Mouse (Mus musculus): ENCODE results near the gene Gm10803. TPM values are rescaled to one million over a fixed set of nuclear protein-coding genes. Genes with fewer than 3 reads are reported as not detected.
A peak's percentile ranks its signal among the peaks of the same experiment; 100 is the strongest.
"Not testable (repeated sequence)": the region's sequence is repeated elsewhere in the genome, so short reads cannot be mapped to it uniquely, and the experiment has no call there.

Gene Gm10803
- total RNA-seq (2017), result not detected in 2 replicates

DNA sequence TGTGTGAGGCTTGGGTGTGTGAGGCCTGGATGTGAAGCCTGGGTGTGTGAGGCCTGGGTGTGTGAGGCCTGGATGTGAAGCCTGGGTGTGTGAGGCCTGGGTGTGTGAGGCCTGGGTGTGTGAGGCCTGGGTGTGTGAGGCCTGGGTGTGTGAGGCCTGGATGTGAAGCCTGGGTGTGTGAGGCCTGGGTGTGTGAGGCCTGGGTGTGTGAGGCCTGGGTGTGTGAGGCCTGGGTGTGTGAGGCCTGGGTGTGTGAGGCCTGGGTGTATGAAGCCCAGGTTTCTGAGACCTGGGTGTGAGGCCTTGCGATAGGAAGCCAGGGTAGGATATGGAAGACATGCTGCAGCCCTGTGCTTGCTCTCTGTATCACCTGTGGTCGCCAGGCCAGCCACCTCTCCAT is at the start of gene Gm10803:
Gm10803 (plus strand) TSS at position 301 of the 400 bp plus-strand sequence.
- not testable (repeated sequence) for ATAC-seq (replicated peaks; ENCODE audit: low read depth, poor library complexity, severe bottlenecking)

- ATAC-seq (replicated peaks; ENCODE audit: low read depth, poor library complexity, severe bottlenecking), result no peak
Observed at GRCm38 (mm10) chr2:93510839-93511238, 49.5 kb upstream of the Gm10803 start.

GRCm38 (mm10) chr2:93512130-93512529 is 48.2 kb upstream of the Gm10803 start:
- no peak for ATAC-seq (replicated peaks; ENCODE audit: low read depth, poor library complexity, severe bottlenecking)

DNA sequence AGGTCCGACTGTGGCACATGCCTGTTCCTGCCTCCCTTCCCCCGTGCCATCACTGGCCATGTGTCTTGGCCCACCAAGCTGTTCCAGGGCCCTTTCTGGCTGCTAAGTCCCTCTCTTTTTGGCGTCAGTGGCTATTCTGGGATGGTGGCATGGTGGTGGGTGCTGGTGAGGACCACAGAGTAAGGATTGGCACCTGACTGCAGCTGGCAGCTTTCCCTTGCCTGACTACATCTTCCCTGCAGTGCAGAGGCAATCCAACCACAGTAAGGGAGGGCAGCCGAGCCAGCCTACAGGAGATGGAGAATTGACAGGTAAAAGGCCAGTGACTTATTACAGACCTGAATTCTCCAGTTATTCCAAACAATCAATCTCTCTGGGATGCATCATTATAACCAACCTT is 45.1 kb upstream of the Gm10803 start:
- ATAC-seq (replicated peaks; ENCODE audit: low read depth, poor library complexity, severe bottlenecking), result no peak

GRCm38 (mm10) chr2:93521042-93521441 is 39.3 kb upstream of the Gm10803 start:
- no peak for ATAC-seq (replicated peaks; ENCODE audit: low read depth, poor library complexity, severe bottlenecking)

- ATAC-seq (replicated peaks; ENCODE audit: low read depth, poor library complexity, severe bottlenecking), result no peak
Observed at GRCm38 (mm10) chr2:93521571-93521970, 38.8 kb upstream of the Gm10803 start.

GRCm38 (mm10) chr2:93522005-93522404 is 38.4 kb upstream of the Gm10803 start:
- no peak for ATAC-seq (replicated peaks; ENCODE audit: low read depth, poor library complexity, severe bottlenecking)

- no peak for ATAC-seq (replicated peaks; ENCODE audit: low read depth, poor library complexity, severe bottlenecking)
Observed at GRCm38 (mm10) chr2:93525033-93525762, 35.2 kb upstream of the Gm10803 start.

- ATAC-seq (replicated peaks; ENCODE audit: low read depth, poor library complexity, severe bottlenecking), result no peak
Observed at GRCm38 (mm10) chr2:93529602-93530001, 30.8 kb upstream of the Gm10803 start.

- no peak for ATAC-seq (replicated peaks; ENCODE audit: low read depth, poor library complexity, severe bottlenecking)
Observed at GRCm38 (mm10) chr2:93533891-93534290, 26.5 kb upstream of the Gm10803 start.

DNA sequence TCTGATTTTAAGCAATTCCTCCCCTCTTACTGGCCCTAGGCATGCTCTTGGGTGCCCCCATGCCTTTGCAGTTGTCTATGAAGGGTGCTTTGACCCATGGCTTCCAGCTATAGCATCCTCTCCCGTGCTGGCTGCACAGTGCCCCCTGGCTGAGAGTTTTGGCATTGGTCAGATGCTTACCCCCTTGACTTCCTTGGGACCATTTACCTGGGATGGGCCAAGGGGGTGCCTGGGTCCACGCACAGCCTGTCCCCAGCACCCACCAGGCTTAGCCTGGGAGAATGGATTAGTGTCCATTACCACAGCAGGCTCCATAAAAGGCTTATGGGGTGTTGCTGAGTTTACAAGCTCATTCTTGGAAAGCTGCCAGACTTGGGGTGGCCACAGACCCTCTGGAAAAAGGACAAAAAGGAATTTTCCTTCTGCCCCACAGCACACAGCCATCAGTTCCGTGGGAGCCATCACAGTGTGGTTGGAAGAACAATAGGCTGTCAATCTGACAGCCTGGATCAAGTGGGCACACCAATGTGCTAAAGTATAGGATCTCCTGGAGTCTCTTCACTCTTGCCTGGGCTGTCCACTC is 22.9 kb upstream of the Gm10803 start:
- no peak for ATAC-seq (replicated peaks; ENCODE audit: low read depth, poor library complexity, severe bottlenecking)

DNA sequence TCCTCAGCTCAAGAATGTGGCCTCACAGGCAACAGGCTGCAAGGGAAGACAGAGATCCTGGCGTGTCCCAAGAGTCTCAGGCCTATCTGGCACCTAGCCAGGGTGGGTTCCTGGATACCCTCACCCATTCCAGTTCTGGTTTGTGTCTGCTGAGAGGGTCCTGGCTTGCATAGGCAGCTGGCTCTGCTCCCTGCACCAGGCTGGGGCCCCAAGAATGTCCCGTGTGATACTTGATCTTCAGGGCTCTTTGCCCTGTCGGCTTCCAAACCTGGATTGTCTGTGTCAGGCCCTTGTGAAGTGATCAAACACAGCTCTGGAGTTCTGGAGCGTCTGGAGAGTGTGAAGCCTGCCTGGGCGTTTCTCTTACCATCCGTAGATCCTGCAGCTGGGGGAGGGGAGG is 22.2 kb upstream of the Gm10803 start:
- ATAC-seq (replicated peaks; ENCODE audit: low read depth, poor library complexity, severe bottlenecking), result no peak

DNA sequence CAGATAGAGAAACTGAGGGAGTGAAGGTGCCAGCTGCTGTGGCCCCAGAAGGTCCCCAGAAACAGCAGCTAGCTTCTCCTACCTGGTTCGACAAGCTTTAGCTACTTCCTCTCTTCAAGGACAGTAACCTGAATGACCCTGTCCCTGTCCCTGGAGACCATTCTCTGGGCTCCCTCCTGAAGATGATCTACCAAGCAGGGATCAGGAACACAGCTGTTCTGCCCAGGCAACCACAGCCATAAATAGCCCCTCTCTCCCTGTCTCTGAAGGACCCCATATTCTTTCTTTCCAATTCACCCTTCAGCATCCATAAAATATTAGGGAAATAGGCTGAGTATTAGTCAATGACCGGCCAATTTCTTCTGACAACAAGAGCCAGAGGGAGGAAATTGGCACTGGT is 18.6 kb upstream of the Gm10803 start:
- no peak for ATAC-seq (replicated peaks; ENCODE audit: low read depth, poor library complexity, severe bottlenecking)

DNA sequence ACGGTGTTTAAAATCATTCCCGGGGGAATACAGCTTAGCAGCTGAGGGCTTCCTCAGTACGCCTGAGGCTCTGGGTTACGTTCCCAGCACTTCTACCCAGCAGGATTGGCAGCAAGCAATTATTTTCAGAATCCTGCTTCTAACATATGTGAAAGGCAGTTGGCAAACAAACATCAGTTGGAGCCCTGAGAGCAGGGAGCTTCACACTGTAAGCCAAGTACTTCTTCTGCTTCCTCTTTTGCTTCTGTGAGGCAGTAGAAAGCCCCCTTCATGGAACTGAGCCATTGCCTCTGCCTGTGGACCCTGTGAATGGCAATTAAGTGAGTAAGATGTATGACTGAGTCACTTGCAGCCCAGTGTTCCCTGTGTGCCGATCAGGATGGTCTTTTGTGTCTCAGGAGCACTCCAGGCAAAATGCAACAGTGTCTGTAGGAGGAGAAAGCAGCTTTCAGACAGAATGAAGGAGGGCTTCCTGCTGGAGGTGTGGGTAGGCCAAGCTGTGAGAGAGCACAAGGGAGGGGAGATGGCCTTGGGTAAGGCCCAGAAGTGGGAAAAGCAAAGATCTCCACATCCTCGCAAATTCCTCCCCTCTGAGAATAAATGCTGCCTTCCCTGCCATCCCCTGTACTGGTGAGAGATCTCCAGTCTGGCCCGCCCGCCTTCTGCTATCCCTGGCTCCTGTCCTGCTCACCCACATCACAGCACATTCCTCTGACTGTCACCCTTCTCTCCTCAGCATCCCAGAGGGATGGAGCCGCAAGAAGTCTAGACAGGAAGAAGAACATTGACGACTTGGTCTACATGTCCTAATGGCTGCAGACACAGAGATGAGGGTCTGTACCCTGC is 7.5 kb upstream of the Gm10803 start:
- 0 out of 2 replicates have a peak, but pooled peaks have one; percentile 32 for ATAC-seq (replicated peaks; ENCODE audit: low read depth, poor library complexity, severe bottlenecking)

DNA sequence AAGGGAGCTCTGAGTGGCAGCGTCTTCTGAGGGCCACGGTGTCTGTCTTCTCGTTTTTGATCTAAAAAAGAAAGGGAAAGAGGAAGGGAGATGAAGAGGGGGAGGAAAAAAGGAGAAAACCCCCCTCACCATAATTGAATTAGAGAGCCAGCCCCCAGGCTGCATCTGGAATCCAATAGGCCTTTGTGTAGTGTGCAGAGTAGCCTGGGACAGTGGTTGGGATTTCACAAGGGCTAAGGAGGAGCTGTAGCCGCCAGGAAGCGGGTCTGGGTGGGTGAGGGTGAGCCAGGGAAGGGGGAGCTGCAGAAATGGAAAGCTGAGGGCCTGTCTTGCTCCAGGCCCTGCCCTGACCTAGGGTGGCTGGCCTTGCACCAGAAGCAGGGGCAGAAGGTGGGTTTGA is 6.5 kb upstream of the Gm10803 start:
- no peak for ATAC-seq (replicated peaks; ENCODE audit: low read depth, poor library complexity, severe bottlenecking)

- ATAC-seq (replicated peaks; ENCODE audit: low read depth, poor library complexity, severe bottlenecking), result no peak
Observed at GRCm38 (mm10) chr2:93565647-93566046, 5.3 kb downstream of the Gm10803 start.

DNA sequence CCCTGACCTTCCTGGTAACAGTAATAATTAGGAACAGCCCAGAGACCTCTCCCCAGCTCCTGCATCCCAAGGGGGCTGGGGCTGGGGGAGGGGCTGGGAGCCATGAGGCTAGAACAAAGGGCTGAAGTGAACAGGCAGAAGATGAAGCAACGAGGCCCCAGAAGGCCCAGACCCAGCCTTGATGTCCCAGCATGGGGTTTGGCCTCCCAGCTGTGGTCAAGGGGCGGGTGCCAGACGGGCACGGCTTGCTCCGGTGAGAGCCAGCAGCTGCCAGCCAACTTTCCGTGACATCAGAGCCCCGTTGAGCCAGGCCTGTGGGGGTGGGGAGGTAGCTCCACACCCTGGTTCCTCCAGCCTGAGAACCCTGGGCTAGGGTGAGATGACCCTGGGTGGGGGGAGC is 7.3 kb downstream of the Gm10803 start:
- ATAC-seq (replicated peaks; ENCODE audit: low read depth, poor library complexity, severe bottlenecking), result no peak

- ATAC-seq (replicated peaks; ENCODE audit: low read depth, poor library complexity, severe bottlenecking), result no peak
Observed at GRCm38 (mm10) chr2:93572565-93572964, 12.2 kb downstream of the Gm10803 start.

DNA sequence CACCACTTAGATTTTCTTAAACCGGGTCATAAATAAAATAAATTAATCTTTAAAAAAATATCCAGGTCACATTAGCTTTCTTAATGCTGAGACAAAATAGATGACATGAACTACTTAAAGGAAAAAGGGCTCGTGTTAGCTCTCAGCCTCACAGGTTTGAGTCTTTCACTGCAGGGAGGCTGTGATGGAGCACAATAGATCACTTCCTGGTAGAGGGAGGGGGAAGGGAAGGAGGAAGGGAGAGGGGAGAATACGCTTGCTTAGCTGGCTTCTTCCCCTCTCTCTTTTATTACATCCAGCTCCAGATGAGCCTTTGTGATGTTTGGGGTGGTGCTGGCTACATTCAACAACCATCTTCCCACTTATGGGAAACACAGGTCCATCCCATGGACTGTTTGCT is 20.9 kb downstream of the Gm10803 start:
- ATAC-seq (replicated peaks; ENCODE audit: low read depth, poor library complexity, severe bottlenecking), result no peak

GRCm38 (mm10) chr2:93585821-93586220 is 25.5 kb downstream of the Gm10803 start:
- ATAC-seq (replicated peaks; ENCODE audit: low read depth, poor library complexity, severe bottlenecking), result no peak

GRCm38 (mm10) chr2:93587446-93587845 is 27.1 kb downstream of the Gm10803 start:
- ATAC-seq (replicated peaks; ENCODE audit: low read depth, poor library complexity, severe bottlenecking), result no peak

All from common myeloid progenitor, adult 5-6 weeks (primary cell).